Mouse (Mus musculus): Measurements from ENCODE around the gene Cadm1. TPM values are rescaled to one million over a fixed set of nuclear protein-coding genes. Genes with fewer than 3 reads are reported as not detected.

Gene Cadm1
- polyA plus RNA-seq, 1 experiment, result 9.3 TPM

DNA sequence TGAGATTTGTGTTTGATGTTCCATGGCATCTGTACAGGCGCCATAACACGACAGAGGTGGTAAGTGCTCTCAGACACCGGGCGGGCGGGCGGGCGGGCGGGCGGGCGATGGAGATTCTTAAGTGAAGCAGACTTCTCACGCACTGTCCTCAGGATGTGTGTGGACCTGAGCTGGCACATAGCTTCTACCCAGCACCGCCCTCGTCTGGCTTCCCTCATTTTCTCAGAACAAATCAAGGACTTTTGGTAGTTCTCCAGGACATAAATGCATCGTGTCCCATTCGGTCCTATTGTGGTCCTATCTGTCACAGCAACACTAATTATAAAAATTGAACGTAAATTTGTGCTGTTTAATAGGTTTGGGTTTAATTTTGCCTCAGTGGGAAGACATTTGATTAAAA lies 186.9 kb downstream of the Cadm1 start:
- Histone ChIP-seq H3K36me3 (ENCODE audit: control insufficient read depth, insufficient read depth) (no peaks in the 10 kb centered on the region), H3K27me3 (ENCODE audit: control insufficient read depth, insufficient read depth, insufficient read length) (no peaks in the 10 kb centered on the region), H3ac (ENCODE audit: control insufficient read depth, insufficient read length) (no peak overlapping the region), H3K79me2 (ENCODE audit: control insufficient read depth, insufficient read depth) (no peaks in the 10 kb centered on the region), H3K4me2 (ENCODE audit: low read depth) (no peak overlapping the region), H3K4me3 (no peak overlapping the region)
- TF ChIP-seq TCF3 (IDR thresholded peaks at IDR 0.05; ENCODE audit: insufficient read length, low read depth) (no peak), MYOG (IDR thresholded peaks at IDR 0.05; ENCODE audit: control insufficient read depth in 1 of 3, insufficient read depth in 1 of 3, insufficient read length in 2 of 3, low read depth in 2 of 3) (no peak), TCF12 (IDR thresholded peaks at IDR 0.05; ENCODE audit: insufficient read depth, poor library complexity, severe bottlenecking) (no peak), POLR2A (IDR thresholded peaks at IDR 0.05; ENCODE audit: insufficient read length, low read depth) (no peak), E2F4 (IDR thresholded peaks at IDR 0.05; ENCODE audit: insufficient read depth) (no peak), REST (IDR thresholded peaks at IDR 0.05; ENCODE audit: insufficient read depth, insufficient read length) (no peak), MAX (IDR thresholded peaks at IDR 0.05; ENCODE audit: low read depth) (no peak), USF1 (IDR thresholded peaks at IDR 0.05; ENCODE audit: low read depth) (no peak), MYOD1 (IDR thresholded peaks at IDR 0.05; ENCODE audit: control insufficient read depth in 1 of 3, insufficient read length in 2 of 3, low read depth in 2 of 3) (no peak), SRF (IDR thresholded peaks at IDR 0.05; ENCODE audit: control insufficient read depth, insufficient read length, low read depth) (no peak), POLR2AphosphoS2 (IDR thresholded peaks at IDR 0.05; ENCODE audit: insufficient read length, low read depth) (no peak), CEBPB (IDR thresholded peaks at IDR 0.05; ENCODE audit: insufficient read depth, poor library complexity, severe bottlenecking) (no peak)

DNA sequence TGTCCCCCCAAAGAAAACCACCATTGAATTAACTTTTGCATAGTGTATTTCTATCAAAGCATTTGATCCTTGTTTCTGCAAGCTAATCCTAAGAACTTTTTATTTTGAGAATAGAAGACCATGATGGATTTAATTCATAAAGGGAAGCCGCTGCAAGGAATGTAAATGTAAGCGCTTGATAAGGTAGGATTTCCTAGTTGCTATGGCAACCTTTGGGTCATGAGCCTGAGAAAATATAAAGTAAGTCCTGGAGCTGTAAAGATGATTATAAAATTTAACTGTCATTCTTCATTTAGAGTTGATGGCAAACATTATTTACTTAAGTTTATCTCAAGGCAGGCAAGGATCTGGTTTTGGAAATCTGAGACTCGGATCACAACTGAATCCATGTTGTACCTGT lies 197.6 kb downstream of the Cadm1 start:
- Histone ChIP-seq H3K27me3 (ENCODE audit: control insufficient read depth, insufficient read depth, insufficient read length) (no peaks in the 10 kb centered on the region), H3K4me3 (no peak overlapping the region), H3K4me2 (ENCODE audit: low read depth) (no peak overlapping the region), H3K36me3 (ENCODE audit: control insufficient read depth, insufficient read depth) (no peaks in the 10 kb centered on the region), H3K79me2 (ENCODE audit: control insufficient read depth, insufficient read depth) (no peaks in the 10 kb centered on the region), H3ac (ENCODE audit: control insufficient read depth, insufficient read length) (no peak overlapping the region)
- TF ChIP-seq MYOG (IDR thresholded peaks at IDR 0.05; ENCODE audit: control insufficient read depth in 1 of 3, insufficient read depth in 1 of 3, insufficient read length in 2 of 3, low read depth in 2 of 3) (no peak), REST (IDR thresholded peaks at IDR 0.05; ENCODE audit: insufficient read depth, insufficient read length) (no peak), MAX (IDR thresholded peaks at IDR 0.05; ENCODE audit: low read depth) (no peak), MYOD1 (IDR thresholded peaks at IDR 0.05; ENCODE audit: control insufficient read depth in 1 of 3, insufficient read length in 2 of 3, low read depth in 2 of 3) (no peak), CEBPB (IDR thresholded peaks at IDR 0.05; ENCODE audit: insufficient read depth, poor library complexity, severe bottlenecking) (no peak), TCF12 (IDR thresholded peaks at IDR 0.05; ENCODE audit: insufficient read depth, poor library complexity, severe bottlenecking) (no peak), USF1 (IDR thresholded peaks at IDR 0.05; ENCODE audit: low read depth) (no peak), SRF (IDR thresholded peaks at IDR 0.05; ENCODE audit: control insufficient read depth, insufficient read length, low read depth) (no peak), E2F4 (IDR thresholded peaks at IDR 0.05; ENCODE audit: insufficient read depth) (no peak), POLR2AphosphoS2 (IDR thresholded peaks at IDR 0.05; ENCODE audit: insufficient read length, low read depth) (no peak), POLR2A (IDR thresholded peaks at IDR 0.05; ENCODE audit: insufficient read length, low read depth) (no peak), TCF3 (IDR thresholded peaks at IDR 0.05; ENCODE audit: insufficient read length, low read depth) (no peak)

DNA sequence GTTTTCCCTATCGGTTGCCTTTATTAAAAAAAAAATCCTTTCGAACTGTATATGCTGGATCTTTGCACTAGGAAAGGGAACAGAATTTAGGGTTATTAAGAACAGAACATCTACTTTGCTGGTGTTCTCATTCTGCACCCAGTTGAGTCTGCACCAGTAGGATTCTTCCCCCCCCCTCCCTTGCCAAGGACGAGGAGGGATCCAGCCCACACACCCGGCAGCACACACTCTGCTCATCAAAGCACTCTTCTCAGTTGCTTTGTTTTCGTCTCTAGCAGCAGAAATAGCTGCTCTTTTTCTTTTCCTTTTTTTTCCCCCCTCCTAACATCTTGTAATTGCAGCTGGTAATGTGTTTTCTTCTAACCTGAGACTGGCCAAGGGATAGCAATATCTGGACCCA lies 198.9 kb downstream of the Cadm1 start:
- H3K36me3 ChIP-seq (ENCODE audit: control insufficient read depth, insufficient read depth), result no peaks in the 10 kb centered on the region
- no peaks in the 10 kb centered on the region for H3K27me3 ChIP-seq (ENCODE audit: control insufficient read depth, insufficient read depth, insufficient read length)
- no peak overlapping the region for H3K4me3 ChIP-seq
- no peaks in the 10 kb centered on the region for H3K79me2 ChIP-seq (ENCODE audit: control insufficient read depth, insufficient read depth)
- H3ac ChIP-seq (ENCODE audit: control insufficient read depth, insufficient read length), result no peak overlapping the region
- no peak for TF ChIP-seq CEBPB (IDR thresholded peaks at IDR 0.05; ENCODE audit: insufficient read depth, poor library complexity, severe bottlenecking)
- no peak overlapping the region for H3K4me2 ChIP-seq (ENCODE audit: low read depth)

- TF ChIP-seq TCF3 (IDR thresholded peaks at IDR 0.05; ENCODE audit: insufficient read length, low read depth) (no peak), MAX (IDR thresholded peaks at IDR 0.05; ENCODE audit: low read depth) (no peak), TCF12 (IDR thresholded peaks at IDR 0.05; ENCODE audit: insufficient read depth, poor library complexity, severe bottlenecking) (no peak), REST (IDR thresholded peaks at IDR 0.05; ENCODE audit: insufficient read depth, insufficient read length) (no peak), SRF (IDR thresholded peaks at IDR 0.05; ENCODE audit: control insufficient read depth, insufficient read length, low read depth) (no peak), MYOD1 (IDR thresholded peaks at IDR 0.05; ENCODE audit: control insufficient read depth in 1 of 3, insufficient read length in 2 of 3, low read depth in 2 of 3) (no peak)
- Histone ChIP-seq H3ac (ENCODE audit: control insufficient read depth, insufficient read length) (no peak overlapping the region), H3K79me2 (ENCODE audit: control insufficient read depth, insufficient read depth) (no peaks in the 10 kb centered on the region), H3K36me3 (ENCODE audit: control insufficient read depth, insufficient read depth) (no peaks in the 10 kb centered on the region), H3K27me3 (ENCODE audit: control insufficient read depth, insufficient read depth, insufficient read length) (no peaks in the 10 kb centered on the region), H3K4me3 (no peak overlapping the region), H3K4me2 (ENCODE audit: low read depth) (no peak overlapping the region)
Observed at GRCm38 (mm10) chr9:47730247-47730646, 200.3 kb downstream of the Cadm1 start.

DNA sequence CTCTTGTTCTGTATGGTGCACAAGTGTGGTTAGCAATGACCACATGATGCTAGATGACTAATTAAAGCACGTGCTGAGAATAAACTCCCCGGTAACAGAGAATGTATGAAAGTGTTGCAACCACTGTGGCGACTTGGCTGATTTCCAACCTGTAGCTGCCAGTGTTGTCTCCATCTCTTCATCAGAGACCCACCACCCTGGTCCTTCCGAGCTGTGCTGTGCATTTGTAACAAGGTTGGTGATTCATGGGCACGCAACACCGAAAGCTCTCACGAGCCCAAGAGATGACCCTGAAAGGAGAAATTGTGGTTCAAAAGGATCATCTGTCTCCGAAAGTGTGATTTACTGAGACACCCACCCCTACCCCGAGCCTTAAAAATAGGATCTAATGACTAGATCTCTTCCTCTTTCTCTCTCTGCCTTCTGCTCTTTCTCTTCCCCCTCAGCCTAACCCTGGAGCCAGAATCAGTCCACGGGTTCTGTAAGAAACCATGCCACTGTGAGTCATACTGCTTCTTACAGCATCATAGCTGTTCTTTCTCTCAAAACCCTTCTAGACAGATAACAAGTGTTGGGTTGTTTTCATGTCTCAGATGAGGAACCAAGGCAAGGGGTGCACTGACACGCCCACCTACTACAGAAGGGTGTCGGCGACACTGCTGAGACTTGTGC lies 203.9 kb downstream of the Cadm1 start:
- Histone ChIP-seq H3K27me3 (ENCODE audit: control insufficient read depth, insufficient read depth, insufficient read length) (no peaks in the 10 kb centered on the region), H3K4me3 (no peak overlapping the region), H3K4me2 (ENCODE audit: low read depth) (peak overlapping the region; percentile 53), H3K36me3 (ENCODE audit: control insufficient read depth, insufficient read depth) (no peaks in the 10 kb centered on the region), H3ac (ENCODE audit: control insufficient read depth, insufficient read length) (no peak overlapping the region), H3K79me2 (ENCODE audit: control insufficient read depth, insufficient read depth) (no peaks in the 10 kb centered on the region)
- TF ChIP-seq CEBPB (IDR thresholded peaks at IDR 0.05; ENCODE audit: insufficient read depth, poor library complexity, severe bottlenecking) (peak; percentile 81), MYOD1 (IDR thresholded peaks at IDR 0.05; ENCODE audit: control insufficient read depth in 1 of 3, insufficient read length in 2 of 3, low read depth in 2 of 3) (no peak), TCF12 (IDR thresholded peaks at IDR 0.05; ENCODE audit: insufficient read depth, poor library complexity, severe bottlenecking) (no peak), POLR2A (IDR thresholded peaks at IDR 0.05; ENCODE audit: insufficient read length, low read depth) (no peak), SRF (IDR thresholded peaks at IDR 0.05; ENCODE audit: control insufficient read depth, insufficient read length, low read depth) (no peak), USF1 (IDR thresholded peaks at IDR 0.05; ENCODE audit: low read depth) (peak; percentile 72), MAX (IDR thresholded peaks at IDR 0.05; ENCODE audit: low read depth) (no peak)
